Mouse (Mus musculus) cerebellum, adult 9-11 months (tissue): ENCODE measurements around the gene Faap100.
"Not testable (repeated sequence)": the region's sequence is repeated elsewhere in the genome, so short reads cannot be mapped to it uniquely, and the experiment has no call there.

Source experiments
- DNase-seq: peaks from one replicate; pipeline ENCODE4 v3.0.0; 2022

Faap100 gene

GRCm38 (mm10) chr11:120351250-120352092, 27.1 kb downstream of the Faap100 start:
- peak; percentile 56 for DNase-seq

- peak; percentile 67 for DNase-seq
These were observed 27.9 kb downstream of the Faap100 start for GRCm38 (mm10) chr11:120350711-120351110.

GRCm38 (mm10) chr11:120349986-120350702, 28.4 kb downstream of the Faap100 start:
- peak; percentile 83 for DNase-seq

GRCm38 (mm10) chr11:120349371-120349985, 29.1 kb downstream of the Faap100 start:
- DNase-seq = peak; percentile 74

- peak; percentile 89 for DNase-seq
These were observed 29.7 kb downstream of the Faap100 start for GRCm38 (mm10) chr11:120348684-120349370.

GRCm38 (mm10) chr11:120347791-120348683, 30.5 kb downstream of the Faap100 start, which contains the start of gene Actg1:
Gene Actg1 (minus strand): TSS chr11:120348542.
- peak; percentile 72 for DNase-seq

GRCm38 (mm10) chr11:120347301-120347700, 31.3 kb downstream of the Faap100 start:
- DNase-seq = no peak

GRCm38 (mm10) chr11:120346383-120347034, 32.1 kb downstream of the Faap100 start:
- not testable (repeated sequence) for DNase-seq

- DNase-seq = no peak
These were observed 33.4 kb downstream of the Faap100 start for GRCm38 (mm10) chr11:120345067-120345681.

- DNase-seq = no peak
These were observed 34.1 kb downstream of the Faap100 start for GRCm38 (mm10) chr11:120344310-120344920.

- DNase-seq = no peak
These were observed 34.9 kb downstream of the Faap100 start for GRCm38 (mm10) chr11:120343519-120344309.

- DNase-seq = no peak
These were observed 35.9 kb downstream of the Faap100 start for GRCm38 (mm10) chr11:120342656-120343160.

GRCm38 (mm10) chr11:120341661-120342060, 36.9 kb downstream of the Faap100 start:
- DNase-seq = no peak

- no peak for DNase-seq
These were observed 38.5 kb downstream of the Faap100 start for GRCm38 (mm10) chr11:120339978-120340513.

- peak; percentile 0 for DNase-seq
These were observed 39.8 kb downstream of the Faap100 start for GRCm38 (mm10) chr11:120338786-120339185.

- peak; percentile 0 for DNase-seq
These were observed 41.1 kb downstream of the Faap100 start for GRCm38 (mm10) chr11:120337447-120337846.

- DNase-seq = peak; percentile 2
These were observed 43.0 kb downstream of the Faap100 start for GRCm38 (mm10) chr11:120335431-120336021.

GRCm38 (mm10) chr11:120320156-120320555, 58.4 kb downstream of the Faap100 start:
- peak; percentile 12 for DNase-seq
